Mouse (Mus musculus) left cerebral cortex, postnatal 10 days (tissue): ENCODE results near the gene Mast3. TPM values are rescaled to one million over a fixed set of nuclear protein-coding genes. Genes with fewer than 3 reads are reported as not detected.

Source experiments
- DNase-seq, 2 experiments: peaks; one replicate each; pipeline ENCODE4 v3.0.0; 2021 to 2022; ENCODE audit warnings: low spot score in 2 of 2, mixed read lengths in 1 of 2; ENCODE audit errors: extremely low spot score in 1 of 2
- intact Hi-C: fragments of 180-260 bp; cut with DNase I; formaldehyde crosslinking; loops from one replicate; pipeline ENCODE4 v1.15.1; 2025
- microRNA-seq: library from miRNA; unstranded; fragments of <30 nt; microRNA quantifications from one replicate; pipeline ENCODE4 v1.2.0, GENCODE M21; 2022
- total RNA-seq, 2 experiments: library from RNA; stranded (reverse); gene quantifications; 2 replicates each; pipeline ENCODE4 v1.2.3; 2021

The Mast3 gene
- total RNA-seq, 2 experiments from 2014 or later: 115 to 117 TPM

- DNase-seq: peak in 1 of 2 experiments; percentile 47
- intact Hi-C loops: no loop called here
These were observed 61.7 kb downstream of the Mast3 start for GRCm38 (mm10) chr8:70742981-70743655.

- peak in 1 of 2 experiments; percentile 20 for DNase-seq
- intact Hi-C loops: no loop called here
These were observed 62.7 kb downstream of the Mast3 start for GRCm38 (mm10) chr8:70742176-70742575.

GRCm38 (mm10) chr8:70741661-70742060, 63.2 kb downstream of the Mast3 start:
- intact Hi-C loops: no loop called here
- peak in 1 of 2 experiments; percentile 20 for DNase-seq

DNA sequence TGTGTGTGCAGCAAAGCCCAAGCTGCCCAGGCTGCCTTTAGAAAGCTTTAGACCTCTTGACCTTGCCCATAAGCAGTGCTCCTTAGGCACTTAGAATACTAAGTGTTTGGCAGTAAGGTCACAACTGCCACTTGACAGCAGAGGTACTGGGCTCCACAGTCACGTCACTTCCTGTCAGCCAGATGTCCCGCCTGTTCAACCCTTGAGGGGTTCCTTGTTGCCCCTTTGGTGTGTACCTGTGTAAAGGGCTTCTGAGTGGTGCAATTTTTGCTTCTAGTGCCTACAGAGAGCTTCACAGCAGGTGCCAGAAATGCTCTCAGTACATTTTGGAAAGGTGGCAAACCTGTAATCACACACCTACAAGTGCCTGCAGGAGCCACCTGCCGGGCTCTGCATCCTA, 66.6 kb downstream of the Mast3 start:
- DNase-seq: no peak
- intact Hi-C loops: no loop called here

GRCm38 (mm10) chr8:70737705-70738104, 67.1 kb downstream of the Mast3 start:
- intact Hi-C loops: no loop called here
- no peak for DNase-seq

DNA sequence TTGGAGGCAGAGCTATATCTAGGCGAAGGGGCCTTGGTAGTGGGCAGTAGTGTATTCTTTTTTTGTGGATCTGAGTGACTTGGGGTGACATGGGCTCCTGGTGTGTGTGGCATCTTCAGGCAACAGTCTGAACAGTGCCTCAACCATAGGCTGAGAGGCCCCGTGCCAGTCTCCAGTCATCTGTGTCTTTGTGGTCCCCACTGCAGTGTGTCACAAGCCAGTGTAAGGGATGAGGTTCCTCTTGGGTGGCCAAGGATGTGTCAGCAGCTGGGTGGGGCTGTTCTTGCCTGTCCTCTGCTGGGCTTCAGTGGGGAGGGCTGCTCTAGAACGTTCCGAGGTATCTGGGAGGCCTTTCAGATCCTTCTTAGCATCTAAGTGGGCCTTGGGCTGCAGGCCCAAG, 73.9 kb downstream of the Mast3 start:
- DNase-seq: peak in 1 of 2 experiments; percentile 12
- intact Hi-C loops: no loop called here

- DNase-seq: peak in 1 of 2 experiments; percentile 30
- intact Hi-C loops: no loop called here
These were observed 74.9 kb downstream of the Mast3 start for GRCm38 (mm10) chr8:70729808-70730475.

Small RNA genes within 50 kb of the gene (microRNA-seq; reads per million reads assigned to microRNA genes)
- 7.5 reads per million, percentile 25 among the genes with 10 or more reads in this experiment for gene Mir7240

Other genes with a start within 250 kb of the Mast3 start
- gene Isyna1, start 210.7 kb downstream of the Mast3 start, total RNA-seq: 10 to 100 TPM; 46.6 to 53.2 TPM
- 100 to 1,000 TPM; 236 to 250 TPM for gene Ssbp4, start 196.2 kb downstream of the Mast3 start, total RNA-seq
- 1 to 10 TPM in 1 of 2 experiments, under 1 TPM in 1; 0.94 to 1.1 TPM for gene Lrrc25, start 188.9 kb downstream of the Mast3 start, total RNA-seq
- not detected for gene Gdf15, start 172.6 kb downstream of the Mast3 start, total RNA-seq
- gene Pgpep1, start 144.7 kb downstream of the Mast3 start, total RNA-seq: 10 to 100 TPM; 11.5 to 15.9 TPM
- gene Lsm4, start 131.8 kb downstream of the Mast3 start, total RNA-seq: 10 to 100 TPM; 68.2 to 80.4 TPM
- gene Jund, start 106.1 kb downstream of the Mast3 start, total RNA-seq: 100 to 1,000 TPM; 147 to 149 TPM
- gene Iqcn, start 101.6 kb downstream of the Mast3 start, total RNA-seq: under 1 TPM in 1 of 2 experiments, not detected in 1; 0.19 TPM
- gene Gm3336, start 86.5 kb downstream of the Mast3 start, total RNA-seq: not detected
- under 1 TPM; 0.49 to 0.61 TPM for gene Pde4c, start 81.3 kb downstream of the Mast3 start, total RNA-seq
- gene Rab3a, start 50.4 kb downstream of the Mast3 start, total RNA-seq: 100 to 1,000 TPM; 756 to 791 TPM
- gene Mpv17l2, start 44.1 kb downstream of the Mast3 start, total RNA-seq: 10 to 100 TPM; 35.8 to 37.1 TPM
- gene Pik3r2, start 28.3 kb downstream of the Mast3 start, total RNA-seq: 100 to 1,000 TPM; 173 TPM
- gene Il12rb1, start 3.4 kb upstream of the Mast3 start, total RNA-seq: under 1 TPM; 0.13 to 0.28 TPM
- gene Arrdc2, start 34.7 kb upstream of the Mast3 start, total RNA-seq: 10 to 100 TPM; 12.9 to 21.2 TPM
- gene Kcnn1, start 58.2 kb upstream of the Mast3 start, total RNA-seq: 10 to 100 TPM; 27.9 to 33.2 TPM
- gene Ccdc124, start 68.9 kb upstream of the Mast3 start, total RNA-seq: 10 to 100 TPM; 88.9 to 93.3 TPM
- gene Slc5a5, start 87.7 kb upstream of the Mast3 start, total RNA-seq: 1 to 10 TPM; 7.2 to 7.3 TPM
- 100 to 1,000 TPM; 690 to 725 TPM for gene Rpl18a, start 92.4 kb upstream of the Mast3 start, total RNA-seq
- gene Map1s, start 100.9 kb upstream of the Mast3 start, total RNA-seq: 10 to 100 TPM; 76.5 to 79.8 TPM